Mouse (Mus musculus): ENCODE data around the gene Erich2. TPM values are rescaled to one million over a fixed set of nuclear protein-coding genes. Genes with fewer than 3 reads are reported as not detected.

The Erich2 gene
- polyA plus RNA-seq, 1 experiment = not detected

DNA sequence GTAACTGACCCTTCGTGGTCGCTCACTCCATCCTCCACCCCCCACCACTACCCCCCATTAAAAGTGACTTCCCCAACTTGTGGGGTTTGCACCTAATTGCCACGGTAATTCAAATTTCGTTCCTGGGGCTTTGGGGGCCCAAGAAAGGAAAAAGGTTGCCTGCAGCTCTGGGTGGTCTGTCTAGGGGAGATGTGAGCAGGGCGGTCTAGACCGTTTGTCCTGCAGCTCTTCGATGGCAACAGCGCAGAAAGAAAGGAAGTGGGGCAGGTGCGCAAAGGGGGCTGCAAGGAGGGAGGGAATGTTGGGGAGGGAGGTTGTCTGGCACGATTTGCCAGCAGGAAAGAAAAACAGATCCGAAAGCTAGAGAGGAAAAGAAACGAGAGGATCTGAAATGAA, 59.1 kb downstream of the Erich2 start:
- TF ChIP-seq GATA1 (IDR thresholded peaks at IDR 0.05; ENCODE audit: borderline replicate concordance, low read length) (no peak), FLI1 (IDR thresholded peaks at IDR 0.05; ENCODE audit: low read length) (no peak)
- H3K4me1 ChIP-seq = peaks cover 19% of the 10 kb centered on the region

DNA sequence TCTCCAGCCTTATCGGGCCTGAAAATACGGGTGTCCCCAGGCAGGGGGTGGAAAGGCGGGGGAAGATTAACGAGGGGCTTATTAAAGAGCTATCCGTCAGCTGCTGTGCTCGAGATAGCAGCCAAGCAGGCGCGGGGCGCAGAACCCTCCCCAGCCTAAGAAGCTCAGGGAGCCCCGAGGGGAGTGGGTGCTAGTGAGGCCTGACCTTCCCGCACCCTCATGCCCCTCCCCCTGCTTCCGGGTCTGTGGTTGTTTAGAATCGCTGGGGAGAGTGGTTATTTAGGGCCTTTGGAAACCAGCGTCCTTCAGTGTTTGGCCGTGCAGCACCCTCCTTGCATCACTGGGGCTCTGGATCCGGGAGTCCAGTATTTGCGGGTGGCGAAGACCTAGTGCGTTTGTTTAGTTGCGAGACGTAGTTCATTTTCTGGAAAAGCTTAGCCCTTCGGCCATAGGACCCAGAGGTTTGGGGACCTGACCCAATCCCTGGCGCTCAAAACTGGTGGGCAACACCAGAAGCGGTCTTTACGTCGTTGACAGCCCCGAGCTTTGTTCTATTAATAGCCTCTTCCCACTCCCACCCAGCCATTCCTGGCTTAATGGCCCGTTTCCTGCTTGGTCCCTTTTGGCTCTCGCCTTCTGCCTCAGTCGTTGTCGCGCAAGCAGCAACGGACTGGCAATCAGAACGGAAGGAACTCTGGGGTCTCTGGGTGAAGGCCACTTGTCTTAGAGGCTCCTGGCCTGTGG, 59.8 kb downstream of the Erich2 start:
- no peaks in the 10 kb centered on the region for H3K36me3 ChIP-seq (replicated peaks; ENCODE audit: low read length)
- H3K27me3 ChIP-seq (replicated peaks) = peaks cover 87% of the 10 kb centered on the region
- peaks cover 19% of the 10 kb centered on the region for H3K4me1 ChIP-seq
- H3K4me3 ChIP-seq (replicated peaks) = peak overlapping the region; percentile 83
- no peaks in the 10 kb centered on the region for H3K9me3 ChIP-seq
- TF ChIP-seq GATA1 (IDR thresholded peaks at IDR 0.05; ENCODE audit: borderline replicate concordance, low read length) (no peak), FLI1 (IDR thresholded peaks at IDR 0.05; ENCODE audit: low read length) (no peak)

More for the DNA sequence above, 59.1 kb downstream of the Erich2 start:
- peak overlapping the region; percentile 76 for H3K4me3 ChIP-seq (replicated peaks)
- no peaks in the 10 kb centered on the region for H3K9me3 ChIP-seq
- no peaks in the 10 kb centered on the region for H3K36me3 ChIP-seq (replicated peaks; ENCODE audit: low read length)
- peaks cover 94% of the 10 kb centered on the region for H3K27me3 ChIP-seq (replicated peaks)

DNA sequence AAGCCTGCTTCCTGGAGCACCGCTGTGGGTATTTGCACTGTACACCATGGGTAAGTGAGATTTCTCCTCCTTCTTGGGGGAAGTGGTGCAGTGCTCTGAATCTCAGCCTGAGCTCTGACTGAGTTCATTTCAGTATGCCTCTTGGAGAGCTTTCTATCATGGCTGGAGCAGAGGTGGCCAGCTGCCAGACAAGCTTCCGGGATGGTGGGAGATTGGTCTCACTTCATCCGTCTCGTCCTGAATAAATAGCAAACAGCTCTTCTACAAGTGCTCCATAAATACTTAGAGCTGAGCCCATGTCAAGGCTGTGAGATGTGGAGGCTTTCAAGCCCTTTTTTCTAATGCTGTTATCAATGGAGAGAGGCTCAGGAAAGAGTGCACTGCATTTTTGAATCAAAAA, 63.1 kb downstream of the Erich2 start:
- no peaks in the 10 kb centered on the region for H3K36me3 ChIP-seq (replicated peaks; ENCODE audit: low read length)
- no peak overlapping the region for H3K4me3 ChIP-seq (replicated peaks)
- H3K9me3 ChIP-seq = no peaks in the 10 kb centered on the region
- H3K4me1 ChIP-seq = peaks cover 19% of the 10 kb centered on the region
- no peak for TF ChIP-seq FLI1 (IDR thresholded peaks at IDR 0.05; ENCODE audit: low read length)
- H3K27me3 ChIP-seq (replicated peaks) = peaks cover 65% of the 10 kb centered on the region

DNA sequence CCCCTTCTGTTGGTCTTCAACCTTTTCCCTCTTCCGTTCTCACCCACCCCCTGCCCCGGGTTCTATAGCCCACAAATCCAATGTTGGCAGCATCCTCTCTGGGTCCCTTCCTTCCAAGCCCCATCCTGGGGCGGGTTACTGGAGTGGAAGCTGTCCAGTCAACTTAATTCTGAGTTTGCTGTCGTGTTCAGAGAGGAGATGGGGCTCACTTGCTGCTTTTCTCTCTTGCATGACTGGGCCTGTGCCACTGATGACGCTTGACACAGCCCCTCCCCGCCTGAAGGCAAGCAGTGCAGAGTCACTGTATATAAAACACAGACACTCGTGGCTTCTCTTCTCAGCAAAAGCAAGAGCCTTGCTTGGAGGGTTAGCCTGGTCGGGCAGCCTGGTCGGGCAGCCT, 63.6 kb downstream of the Erich2 start:
- Histone ChIP-seq H3K36me3 (replicated peaks; ENCODE audit: low read length) (no peaks in the 10 kb centered on the region), H3K4me1 (peaks cover 17% of the 10 kb centered on the region), H3K4me3 (replicated peaks) (no peak overlapping the region), H3K9me3 (no peaks in the 10 kb centered on the region), H3K27me3 (replicated peaks) (peaks cover 60% of the 10 kb centered on the region)
- TF ChIP-seq FLI1 (IDR thresholded peaks at IDR 0.05; ENCODE audit: low read length) (no peak), GATA1 (IDR thresholded peaks at IDR 0.05; ENCODE audit: borderline replicate concordance, low read length) (no peak)

DNA sequence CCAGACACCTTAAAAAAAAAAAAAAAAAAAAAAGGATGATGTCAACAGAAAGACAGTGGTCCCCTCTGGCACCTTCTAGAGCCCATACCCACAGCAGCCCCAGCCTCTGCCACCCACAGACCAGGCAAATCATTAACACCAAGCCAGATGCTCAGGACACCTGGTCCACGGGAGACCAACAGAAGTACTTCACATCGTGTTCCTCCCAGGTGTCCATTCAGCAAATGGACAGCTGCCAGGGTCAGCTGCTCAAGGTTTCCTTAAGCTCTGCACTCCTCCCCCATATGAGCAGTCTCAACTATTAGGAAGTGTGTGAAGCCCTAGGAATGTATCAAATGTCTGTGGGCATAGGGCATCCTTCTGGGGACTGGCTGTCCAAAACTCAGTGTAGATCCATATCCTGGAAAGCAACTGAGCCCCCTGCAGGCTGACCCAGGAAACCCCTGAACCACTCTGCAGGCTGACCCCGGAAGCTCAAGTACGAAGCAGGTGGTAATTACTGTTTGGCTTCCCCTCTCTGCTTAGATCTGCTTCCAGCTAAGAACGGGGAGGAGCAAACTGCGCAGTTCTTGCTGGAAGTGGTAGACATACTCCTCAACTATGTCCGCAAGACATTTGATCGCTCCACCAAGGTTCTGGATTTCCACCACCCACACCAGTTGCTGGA, 65.1 kb downstream of the Erich2 start:
- peaks cover 2% of the 10 kb centered on the region for H3K4me1 ChIP-seq
- TF ChIP-seq GATA1 (IDR thresholded peaks at IDR 0.05; ENCODE audit: borderline replicate concordance, low read length) (no peak), FLI1 (IDR thresholded peaks at IDR 0.05; ENCODE audit: low read length) (no peak)
- no peaks in the 10 kb centered on the region for H3K36me3 ChIP-seq (replicated peaks; ENCODE audit: low read length)
- no peak overlapping the region for H3K4me3 ChIP-seq (replicated peaks)
- no peaks in the 10 kb centered on the region for H3K9me3 ChIP-seq
- peaks cover 49% of the 10 kb centered on the region for H3K27me3 ChIP-seq (replicated peaks)

DNA sequence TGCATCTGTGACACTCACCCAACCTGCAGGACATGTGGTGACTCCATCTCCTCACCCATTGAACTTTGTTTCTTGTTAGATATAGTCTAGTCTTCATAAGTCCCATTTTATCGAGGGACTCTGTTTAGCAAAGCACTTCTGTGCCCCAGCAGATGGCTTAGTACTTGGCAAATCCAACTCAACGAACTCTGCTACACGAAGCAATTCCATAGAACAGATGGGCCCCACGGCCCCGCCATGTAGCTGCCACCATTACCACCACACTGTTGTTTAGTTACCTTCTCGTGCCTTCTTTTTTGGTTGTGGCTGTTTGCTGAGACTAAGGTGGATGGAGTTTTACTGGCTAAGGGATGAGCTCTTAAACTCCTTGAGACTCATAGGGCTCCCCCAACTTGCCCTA, 79.6 kb downstream of the Erich2 start:
- Histone ChIP-seq H3K9me3 (no peaks in the 10 kb centered on the region), H3K27me3 (replicated peaks) (peaks cover 8% of the 10 kb centered on the region), H3K36me3 (replicated peaks; ENCODE audit: low read length) (no peaks in the 10 kb centered on the region), H3K4me3 (replicated peaks) (no peak overlapping the region), H3K4me1 (no peaks in the 10 kb centered on the region)
- no peak for TF ChIP-seq GATA1 (IDR thresholded peaks at IDR 0.05; ENCODE audit: borderline replicate concordance, low read length)
- TF ChIP-seq FLI1 (IDR thresholded peaks at IDR 0.05; ENCODE audit: low read length) = no peak

Other genes with a start within 250 kb of the Erich2 start
- not detected in 2 replicates for gene Sp5, start 33.9 kb upstream of the Erich2 start, polyA plus RNA-seq (2012; ENCODE audit: insufficient read depth, low replicate concordance)
- 0.34 TPM in 1 of 2 replicates, not detected in the other for gene Gad1, start 44.3 kb downstream of the Erich2 start, polyA plus RNA-seq (2012; ENCODE audit: insufficient read depth, low replicate concordance)
- gene Gorasp2, start 152.8 kb downstream of the Erich2 start, polyA plus RNA-seq (2012; ENCODE audit: insufficient read depth, low replicate concordance) = 84.7 and 135 TPM in 2 replicates
- gene Gm26558, start 153.3 kb downstream of the Erich2 start, polyA plus RNA-seq (2012; ENCODE audit: insufficient read depth, low replicate concordance) = 3.1 and 16.9 TPM in 2 replicates